Mouse (Mus musculus) lung, postnatal 0 days (tissue): ENCODE measurements at regions not wholly inside any gene's neighbourhood (a gene's known extent, or its start where the extent isn't known, plus 50 kb on each side); places are given as distances from the start of the nearest gene placed in this dataset.

Experiments used
- CTCF ChIP-seq: IDR thresholded peaks from 2 replicates; pipeline ENCODE4 v1.5.1; 2016; ENCODE audit warnings: antibody characterized with exemption, mild to moderate bottlenecking
- EP300 ChIP-seq: IDR thresholded peaks from 2 replicates; pipeline ENCODE4 v1.6.1; 2016; ENCODE audit warnings: antibody characterized with exemption, mild to moderate bottlenecking, control low read depth

DNA sequence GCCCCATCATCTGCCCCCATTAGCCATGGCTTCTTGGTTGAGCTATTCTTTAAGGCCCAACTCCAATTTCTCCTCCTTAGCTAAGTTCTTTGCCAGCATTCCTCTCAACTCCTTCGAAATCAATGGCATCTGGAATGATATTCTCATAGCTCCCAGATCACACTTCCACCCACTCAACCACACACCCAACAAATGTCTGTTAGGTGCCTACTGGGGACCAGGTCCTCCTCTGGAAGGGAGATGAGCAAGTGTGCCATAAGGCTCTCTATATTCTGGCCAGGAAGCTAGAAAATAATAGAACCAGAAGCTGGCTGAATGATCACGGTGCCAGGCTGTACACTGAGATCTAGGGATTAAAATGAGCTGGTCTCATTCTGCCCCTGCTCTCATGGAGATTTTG lies 161.6 kb downstream of the Hibadh start:
- TF ChIP-seq CTCF (no peak), EP300 (no peak)
